Mouse (Mus musculus) heart, postnatal 0 days (tissue): ENCODE results near the gene Pi16.

ENCODE experiments used
- CTCF ChIP-seq: IDR thresholded peaks from 2 replicates; pipeline ENCODE4 v1.5.1; 2016; ENCODE audit warnings: antibody characterized with exemption, control low read depth, low read depth
- EP300 ChIP-seq: IDR thresholded peaks from 2 replicates; pipeline ENCODE4 v1.6.1; 2016; ENCODE audit warnings: antibody characterized with exemption, low read depth

DNA sequence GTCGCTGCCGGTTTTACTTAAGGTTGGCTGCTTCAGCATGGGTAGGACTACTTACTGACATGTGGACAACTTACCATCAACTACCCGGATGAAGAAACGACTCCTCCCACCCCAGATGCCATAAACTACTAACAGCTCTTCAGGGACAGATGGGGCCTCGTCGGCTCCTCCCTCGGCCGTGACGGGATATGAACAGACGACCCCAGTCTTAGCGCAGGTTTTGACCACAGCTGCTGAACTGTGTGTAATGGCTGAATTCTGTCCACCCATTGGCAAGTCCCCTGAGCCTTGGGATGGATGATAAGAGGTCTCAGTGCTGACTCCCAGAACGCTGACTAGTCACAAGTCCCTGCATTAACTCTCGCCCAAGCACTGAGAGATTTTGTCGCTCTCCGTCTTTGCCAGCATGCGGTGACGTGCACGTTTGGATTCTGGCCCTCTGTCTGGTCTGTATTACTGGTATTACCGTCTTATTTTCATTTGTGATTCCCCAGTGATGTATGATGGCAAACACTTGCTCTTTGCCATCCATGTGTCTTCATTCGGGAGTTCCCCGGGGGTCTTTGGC, 7.3 kb upstream of the Pi16 start:
- TF ChIP-seq EP300 (no peak), CTCF (no peak)
